Mouse (Mus musculus): ENCODE results near the gene Hist2h2aa2. TPM values are rescaled to one million over a fixed set of nuclear protein-coding genes. Genes with fewer than 3 reads are reported as not detected.
A peak's percentile ranks its signal among the peaks of the same experiment; 100 is the strongest.
"Not testable (repeated sequence)": the region's sequence is repeated elsewhere in the genome, so short reads cannot be mapped to it uniquely, and the experiment has no call there.

Gene Hist2h2aa2
- 100 to 1,000 TPM; 208 to 213 TPM for total RNA-seq (2021)
- long read RNA-seq, experiment 1, transcript Hist2h2aa2-201 (1 exons, 528 nt): major isoform, 25 of 25 reads
- long read RNA-seq, experiment 1, partial matches to known transcripts: 0 of 25 reads
- long read RNA-seq, experiment 1, other reads (novel, unspliced or antisense): 0 of 25 reads
- long read RNA-seq, experiment 2, transcript Hist2h2aa2-201 (1 exons, 528 nt): major isoform, 24 of 24 reads
- long read RNA-seq, experiment 2, partial matches to known transcripts: 0 of 24 reads
- long read RNA-seq, experiment 2, other reads (novel, unspliced or antisense): 0 of 24 reads

GRCm38 (mm10) chr3:96239949-96240798 lies at the start of gene Hist2h2aa2:
Hist2h2aa2 (minus strand) TSS chr3:96240276.
- Histone ChIP-seq H3K4me3 (peak within 1 kb of the TSS; percentile 62), H3K27ac (peak within 1 kb of the TSS; percentile 96)
- peak; percentile 96 for DNase-seq (ENCODE audit: low spot score in 2 of 2)

DNA sequence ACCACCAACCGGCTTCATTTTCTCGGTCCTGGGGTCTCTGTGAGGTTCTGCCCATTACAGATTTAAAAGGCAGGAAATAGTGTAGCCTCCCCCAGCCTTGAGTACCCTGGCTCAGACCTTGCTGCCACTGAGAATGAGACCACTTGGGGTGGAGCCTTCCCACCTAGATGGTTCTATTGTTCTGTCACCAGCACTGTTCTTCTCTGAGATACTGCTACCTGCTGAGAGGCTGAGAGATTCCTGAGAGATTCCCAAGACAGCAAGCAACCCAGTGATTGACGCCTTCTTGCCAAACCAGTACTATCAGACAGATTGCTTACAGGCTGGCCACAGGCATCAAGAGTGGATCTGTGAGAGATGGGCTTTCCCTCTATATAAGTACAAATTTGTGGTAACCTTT lies 49.1 kb upstream of the Hist2h2aa2 start:
- Histone ChIP-seq H3K27ac (no peak overlapping the region), H3K4me3 (no peak overlapping the region)
- DNase-seq (ENCODE audit: low spot score in 2 of 2): no peak
- TF ChIP-seq CTCF (conservative IDR thresholded peaks at IDR 0.05): no peak

DNA sequence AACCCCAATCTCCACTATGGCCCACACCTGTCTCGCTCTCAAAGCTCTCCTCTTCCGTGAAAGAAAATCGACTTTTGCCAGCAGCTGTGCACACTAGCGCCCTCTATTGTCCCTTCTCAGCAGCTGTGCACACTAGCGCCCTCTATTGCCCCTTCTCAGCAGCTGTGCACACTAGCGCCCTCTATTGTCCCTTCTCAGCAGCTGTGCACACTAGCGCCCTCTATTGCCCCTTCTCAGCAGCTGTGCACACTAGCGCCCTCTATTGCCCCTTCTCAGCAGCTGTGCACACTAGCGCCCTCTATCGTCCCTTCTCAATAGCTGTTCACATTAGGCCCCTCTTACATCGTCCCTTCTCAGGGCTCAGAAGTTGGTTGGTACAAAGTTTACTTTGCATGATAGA lies 47.3 kb upstream of the Hist2h2aa2 start:
- peak; percentile 78 for TF ChIP-seq CTCF (conservative IDR thresholded peaks at IDR 0.05)
- H3K4me3 ChIP-seq; H3K27ac ChIP-seq; DNase-seq (ENCODE audit: low spot score in 2 of 2): not testable (repeated sequence)

DNA sequence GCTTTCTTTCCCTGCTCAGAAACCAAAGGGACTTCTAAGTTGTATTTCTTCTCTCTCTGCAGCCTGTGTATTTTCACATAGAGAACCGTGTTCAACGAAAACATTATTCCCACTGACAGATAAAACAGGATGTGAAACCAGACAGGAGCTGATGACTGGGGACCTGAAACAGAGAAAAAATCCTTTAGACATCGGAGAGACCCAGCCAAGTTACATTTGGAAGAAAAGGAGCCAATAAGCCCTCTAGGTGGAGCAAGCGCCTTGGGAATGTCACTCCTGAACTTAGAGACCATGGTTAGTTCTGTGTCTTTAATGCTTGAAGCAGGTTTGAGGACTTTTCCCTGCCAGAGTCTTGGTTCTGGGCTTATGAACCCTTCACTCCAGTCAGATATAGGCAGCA lies 44.4 kb upstream of the Hist2h2aa2 start:
- DNase-seq (ENCODE audit: low spot score in 2 of 2): no peak
- no peak overlapping the region for H3K4me3 ChIP-seq
- peak; percentile 74 for TF ChIP-seq CTCF (conservative IDR thresholded peaks at IDR 0.05)
- no peak overlapping the region for H3K27ac ChIP-seq

GRCm38 (mm10) chr3:96280660-96281059 lies 40.6 kb upstream of the Hist2h2aa2 start:
- H3K27ac ChIP-seq: no peak overlapping the region
- no peak overlapping the region for H3K4me3 ChIP-seq
- TF ChIP-seq CTCF (conservative IDR thresholded peaks at IDR 0.05): no peak
- no peak for DNase-seq (ENCODE audit: low spot score in 2 of 2)

DNA sequence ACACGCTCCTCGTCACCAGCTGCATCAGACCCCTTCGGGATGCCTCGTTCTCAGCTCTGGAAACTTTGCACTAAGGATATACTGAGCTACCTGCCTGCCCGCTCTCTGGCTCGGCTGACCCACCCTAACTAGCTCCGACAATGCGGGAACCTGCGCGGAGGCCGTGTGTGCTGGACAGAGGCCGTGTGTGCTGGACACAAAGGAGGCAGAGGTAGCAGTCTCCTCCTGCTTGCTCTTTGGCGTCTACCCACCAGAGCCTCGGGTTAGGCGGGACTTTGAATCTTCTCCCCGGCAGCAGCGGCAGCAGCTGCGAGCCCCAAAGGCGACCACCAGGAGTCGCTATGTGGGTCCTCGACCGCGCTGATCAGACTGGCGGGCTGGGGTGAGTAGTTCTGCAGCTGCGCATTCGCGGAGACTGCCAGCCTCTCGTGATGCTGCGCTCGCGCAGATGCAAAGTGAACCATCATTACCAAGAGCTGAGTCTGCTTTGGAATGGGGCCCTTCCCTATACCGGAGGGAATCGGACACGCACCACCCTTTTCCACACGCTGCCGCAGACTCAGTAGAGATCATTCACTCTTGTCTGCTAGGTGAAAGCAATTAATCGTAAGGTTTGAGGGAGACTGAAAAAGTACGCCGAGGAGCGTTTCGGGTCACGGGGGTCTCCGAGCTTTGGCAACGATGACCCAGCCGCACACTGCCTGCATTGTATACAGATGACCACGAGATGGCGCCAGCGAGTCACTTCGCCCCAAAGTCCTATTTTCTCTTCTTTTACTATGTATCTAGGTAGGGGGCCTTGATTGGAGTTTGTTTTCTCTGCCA lies 37.9 kb upstream of the Hist2h2aa2 start:
- H3K27ac ChIP-seq: peak overlapping the region; percentile 89
- peak; percentile 92 for DNase-seq (ENCODE audit: low spot score in 2 of 2)
- peak; percentile 73 for TF ChIP-seq CTCF (conservative IDR thresholded peaks at IDR 0.05)
- peak overlapping the region; percentile 56 for H3K4me3 ChIP-seq

GRCm38 (mm10) chr3:96277428-96277799 lies 37.3 kb upstream of the Hist2h2aa2 start:
- Histone ChIP-seq H3K27ac (peak overlapping the region; percentile 89; the same call in 1 of the 2 replicates), H3K4me3 (peak overlapping the region; percentile 56)
- DNase-seq (ENCODE audit: low spot score in 2 of 2): no peak
- no peak for TF ChIP-seq CTCF (conservative IDR thresholded peaks at IDR 0.05)

GRCm38 (mm10) chr3:96273591-96274465 lies 33.8 kb upstream of the Hist2h2aa2 start:
- no peak for DNase-seq (ENCODE audit: low spot score in 2 of 2)
- Histone ChIP-seq H3K4me3 (peak overlapping the region; percentile 56), H3K27ac (no peak overlapping the region)
- TF ChIP-seq CTCF (conservative IDR thresholded peaks at IDR 0.05): no peak

GRCm38 (mm10) chr3:96269511-96270474 lies 29.7 kb upstream of the Hist2h2aa2 start, which contains the start of gene Hist2h2bb:
Hist2h2bb (plus strand) TSS chr3:96269752.
- TF ChIP-seq CTCF (conservative IDR thresholded peaks at IDR 0.05): no peak
- H3K4me3 ChIP-seq: peak within 1 kb of the TSS; percentile 81
- H3K27ac ChIP-seq: peak within 1 kb of the TSS; percentile 92
- DNase-seq (ENCODE audit: low spot score in 2 of 2): peak; percentile 87 to 96

DNA sequence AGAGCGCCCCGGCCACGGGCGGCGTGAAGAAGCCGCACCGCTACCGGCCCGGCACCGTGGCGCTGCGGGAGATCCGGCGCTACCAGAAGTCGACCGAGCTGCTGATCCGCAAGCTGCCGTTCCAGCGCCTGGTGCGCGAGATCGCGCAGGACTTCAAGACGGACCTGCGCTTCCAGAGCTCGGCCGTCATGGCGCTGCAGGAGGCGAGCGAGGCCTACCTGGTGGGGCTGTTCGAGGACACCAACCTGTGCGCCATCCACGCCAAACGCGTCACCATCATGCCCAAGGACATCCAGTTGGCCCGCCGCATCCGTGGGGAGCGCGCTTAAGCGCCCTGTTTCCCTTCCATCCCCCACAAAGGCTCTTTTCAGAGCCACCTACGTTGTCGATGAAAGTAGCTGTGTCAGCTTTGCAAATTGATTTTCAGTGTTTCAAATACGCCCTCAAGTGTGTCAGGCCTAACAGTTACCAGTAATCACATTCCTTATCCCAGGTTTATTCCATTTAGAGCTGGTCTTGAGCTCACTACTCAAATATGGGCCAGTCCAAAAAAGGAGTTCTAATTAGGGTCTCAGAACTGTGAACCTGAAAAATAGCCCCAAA lies 28.8 kb upstream of the Hist2h2aa2 start:
- TF ChIP-seq CTCF (conservative IDR thresholded peaks at IDR 0.05): 0 out of 2 replicates have a peak, but pooled peaks have one; percentile 5
- Histone ChIP-seq H3K27ac (peak overlapping the region; percentile 92), H3K4me3 (peak overlapping the region; percentile 81)
- DNase-seq (ENCODE audit: low spot score in 2 of 2): not testable (repeated sequence)

All from layer of hippocampus, adult 2 months (tissue).